Mouse (Mus musculus) midbrain, embryonic 10.5 days (tissue): ENCODE measurements around the gene Mettl9. TPM values are rescaled to one million over a fixed set of nuclear protein-coding genes. Genes with fewer than 3 reads are reported as not detected.

ENCODE experiments used
- DNase-seq: peaks from one replicate; pipeline ENCODE4 v3.0.0-alpha.2; 2017; ENCODE audit warnings: low spot score
- H3K27ac ChIP-seq: fragments of 300-500 bp; sonication (generic); replicated peaks from 2 replicates; pipeline ENCODE4 v1.5.1; 2016; ENCODE audit warnings: mild to moderate bottlenecking
- H3K27me3 ChIP-seq: fragments of 300-500 bp; sonication (generic); 2 replicates; pipeline ENCODE4 v1.6.1; 2016; ENCODE audit warnings: low read depth, mild to moderate bottlenecking; ENCODE audit not compliant: poor library complexity, severe bottlenecking
- H3K36me3 ChIP-seq: fragments of 300-500 bp; sonication (generic); 2 replicates; pipeline ENCODE4 v1.6.1; 2016; ENCODE audit warnings: mild to moderate bottlenecking, moderate library complexity
- H3K4me1 ChIP-seq: fragments of 300-500 bp; sonication (generic); 2 replicates; pipeline ENCODE4 v1.6.1; 2016
- H3K4me3 ChIP-seq: fragments of 300-500 bp; sonication (generic); 2 replicates; pipeline ENCODE4 v1.5.1; 2016; ENCODE audit warnings: mild to moderate bottlenecking, moderate library complexity
- H3K9me3 ChIP-seq: fragments of 300-500 bp; sonication (generic); replicated peaks from 2 replicates; pipeline ENCODE4 v1.6.1; 2016; ENCODE audit warnings: mild to moderate bottlenecking
- WGBS: fragments of 180-500 bp; shearing (Covaris S2); methylation state at CpG from one replicate; pipeline ENCODE4 v1.1.7; 2016; 5-methylcytosine and 5-hydroxymethylcytosine counted together
- polyA plus RNA-seq: library from polyadenylated mRNA; unstranded; fragments of >200 nt; fragmentation: Nextera tagmentation; extraction: Ambion mirVana; gene quantifications from 2 replicates; pipeline ENCODE4 v1.2.1, GENCODE M21; 2016

Mettl9 gene
- polyA plus RNA-seq, 1 experiment from 2014 or later: 210 TPM

DNA sequence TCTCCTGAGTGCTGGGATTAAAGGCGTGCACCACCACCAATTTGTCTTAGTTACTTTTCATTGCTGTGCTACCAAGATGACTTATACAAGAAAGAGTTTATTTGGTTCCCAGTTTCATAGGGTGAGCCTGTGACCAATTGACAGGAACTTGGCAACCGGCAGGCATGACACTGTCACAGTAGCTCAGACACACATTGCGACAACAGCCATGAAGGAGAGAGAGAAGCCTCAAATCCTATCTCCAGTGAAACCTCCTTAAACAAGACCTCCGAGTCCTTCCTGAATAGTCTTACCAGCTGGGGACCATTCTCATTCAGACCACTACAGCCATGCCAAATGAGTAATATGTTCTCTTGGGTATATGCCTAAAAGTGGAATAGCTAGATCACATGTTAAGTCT lies 18.8 kb downstream of the Mettl9 start:
- H3K27ac ChIP-seq: no peak overlapping the region
- H3K9me3 ChIP-seq: no peaks in the 10 kb centered on the region
- H3K4me3 ChIP-seq: no peak overlapping the region
- H3K27me3 ChIP-seq: no peaks in the 10 kb centered on the region
- peaks cover 99% of the 10 kb centered on the region for H3K36me3 ChIP-seq
- 92% methylated on average over 4 of the region's 4 CpGs for WGBS
- no peaks in the 10 kb centered on the region for H3K4me1 ChIP-seq
- DNase-seq: no peak

DNA sequence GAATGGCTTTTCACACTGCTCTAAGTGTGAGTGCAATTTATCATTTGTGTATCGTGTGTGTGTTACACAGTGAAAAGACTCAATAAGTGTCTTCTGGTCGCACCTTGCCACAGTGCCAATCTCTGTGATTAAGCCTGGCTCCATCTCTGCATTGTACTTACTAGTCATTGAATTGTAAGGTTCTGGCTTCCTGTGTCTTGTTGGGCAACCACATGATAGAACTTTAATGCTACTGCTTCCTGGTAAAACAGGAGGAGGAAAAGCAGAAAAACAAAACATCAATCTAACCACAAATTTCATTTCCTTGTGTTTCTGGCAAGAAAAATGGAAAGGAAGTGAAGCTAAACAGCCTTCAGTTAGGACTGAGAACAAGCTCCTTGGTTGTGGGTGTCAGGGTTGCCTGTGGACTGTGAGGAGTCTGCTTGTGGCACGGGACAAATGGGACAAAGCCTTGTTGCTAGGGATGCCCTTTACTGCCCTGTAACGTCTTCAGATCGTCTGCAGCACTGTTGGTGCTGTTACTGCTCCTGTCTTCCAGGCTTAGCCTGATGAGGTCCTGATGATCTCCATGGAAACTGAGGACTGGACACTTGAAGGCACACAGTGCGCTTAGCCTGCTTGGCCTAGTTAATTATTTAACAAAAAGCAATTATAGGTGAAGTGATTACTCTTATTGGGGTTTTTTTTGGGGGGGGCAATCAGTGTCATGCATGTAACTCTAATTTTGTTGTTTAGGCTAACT lies 25.4 kb downstream of the Mettl9 start:
- H3K4me1 ChIP-seq: no peaks in the 10 kb centered on the region
- WGBS: 78% methylated on average over 6 of the region's 6 CpGs
- H3K27me3 ChIP-seq: no peaks in the 10 kb centered on the region
- no peak for DNase-seq
- no peak overlapping the region for H3K4me3 ChIP-seq
- H3K9me3 ChIP-seq: no peaks in the 10 kb centered on the region
- peaks cover 70% of the 10 kb centered on the region for H3K36me3 ChIP-seq
- no peak overlapping the region for H3K27ac ChIP-seq

DNA sequence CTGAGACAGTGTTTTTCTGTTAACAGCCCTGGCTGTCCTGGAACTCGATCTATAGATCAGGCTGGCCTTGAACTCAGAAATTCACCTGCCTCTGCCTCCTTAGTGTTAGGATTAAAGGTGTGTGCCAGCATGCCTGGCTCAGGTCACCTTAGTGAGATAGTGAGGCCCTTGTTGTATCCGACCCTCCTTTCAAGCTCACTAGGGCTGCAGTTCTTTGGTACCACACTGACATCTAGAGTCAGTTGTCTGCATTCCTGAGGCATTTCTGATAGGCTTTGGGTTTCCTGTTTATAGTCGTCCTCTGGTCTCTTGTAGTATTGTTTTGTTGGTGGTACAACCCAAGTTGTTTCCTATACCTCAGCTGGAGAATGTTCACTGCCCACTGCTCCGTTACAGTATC lies 30.1 kb downstream of the Mettl9 start:
- Histone ChIP-seq H3K36me3 (peaks cover 57% of the 10 kb centered on the region), H3K4me3 (no peak overlapping the region), H3K4me1 (no peaks in the 10 kb centered on the region), H3K9me3 (no peaks in the 10 kb centered on the region), H3K27ac (no peak overlapping the region), H3K27me3 (no peaks in the 10 kb centered on the region)
- no peak for DNase-seq
- 78% methylated on average over 4 of the region's 4 CpGs for WGBS

DNA sequence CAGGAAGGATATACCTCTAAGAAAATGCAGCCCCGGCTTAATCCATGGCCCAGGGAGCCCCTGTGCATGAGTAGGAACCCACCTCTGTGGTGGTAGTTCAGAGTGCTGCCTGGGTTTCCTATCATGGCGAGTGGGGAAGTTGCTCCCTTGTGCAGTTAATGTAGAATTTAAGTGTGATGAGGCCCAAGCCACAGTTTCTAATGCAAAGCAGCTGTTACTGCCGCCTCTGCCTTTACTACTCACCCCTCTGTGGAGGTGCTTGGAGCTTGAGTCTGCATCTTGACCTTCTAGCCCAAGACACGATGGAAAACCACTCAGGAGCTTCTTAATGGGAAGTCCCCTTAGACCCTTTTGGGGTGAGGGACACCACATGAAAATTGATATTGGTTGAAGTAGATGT lies 37.0 kb downstream of the Mettl9 start:
- H3K9me3 ChIP-seq: no peaks in the 10 kb centered on the region
- no peaks in the 10 kb centered on the region for H3K27me3 ChIP-seq
- DNase-seq: no peak
- H3K4me3 ChIP-seq: no peak overlapping the region
- 89% methylated on average over 4 of the region's 4 CpGs for WGBS
- peaks cover 2% of the 10 kb centered on the region; the same call in 1 of the 2 replicates for H3K4me1 ChIP-seq
- peaks cover 74% of the 10 kb centered on the region for H3K36me3 ChIP-seq
- no peak overlapping the region for H3K27ac ChIP-seq

DNA sequence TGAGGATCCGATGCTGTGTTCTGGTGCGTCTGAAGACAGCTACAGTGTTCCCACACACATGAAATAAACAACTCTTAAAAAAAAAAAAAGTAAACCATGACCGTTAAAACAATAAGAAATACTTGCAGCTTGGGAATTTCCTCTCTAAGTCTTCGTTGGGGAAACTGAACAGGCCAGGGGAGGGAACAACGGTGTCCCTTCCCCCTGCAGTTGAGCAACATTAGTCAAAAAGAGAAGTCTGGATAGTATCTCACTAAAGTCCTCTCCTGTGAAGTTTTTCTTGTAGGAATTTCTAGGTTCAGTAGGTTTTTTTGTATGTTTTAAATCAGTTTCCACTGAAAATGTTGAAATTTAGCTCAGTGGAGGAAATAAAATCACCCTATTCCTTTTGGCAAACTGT lies 38.3 kb downstream of the Mettl9 start:
- DNase-seq: no peak
- no peaks in the 10 kb centered on the region for H3K27me3 ChIP-seq
- no peak overlapping the region for H3K27ac ChIP-seq
- H3K9me3 ChIP-seq: no peaks in the 10 kb centered on the region
- H3K4me1 ChIP-seq: peaks cover 2% of the 10 kb centered on the region; the same call in 1 of the 2 replicates
- H3K4me3 ChIP-seq: no peak overlapping the region
- peaks cover 77% of the 10 kb centered on the region for H3K36me3 ChIP-seq
- WGBS: 90% methylated on average over 5 of the region's 5 CpGs

DNA sequence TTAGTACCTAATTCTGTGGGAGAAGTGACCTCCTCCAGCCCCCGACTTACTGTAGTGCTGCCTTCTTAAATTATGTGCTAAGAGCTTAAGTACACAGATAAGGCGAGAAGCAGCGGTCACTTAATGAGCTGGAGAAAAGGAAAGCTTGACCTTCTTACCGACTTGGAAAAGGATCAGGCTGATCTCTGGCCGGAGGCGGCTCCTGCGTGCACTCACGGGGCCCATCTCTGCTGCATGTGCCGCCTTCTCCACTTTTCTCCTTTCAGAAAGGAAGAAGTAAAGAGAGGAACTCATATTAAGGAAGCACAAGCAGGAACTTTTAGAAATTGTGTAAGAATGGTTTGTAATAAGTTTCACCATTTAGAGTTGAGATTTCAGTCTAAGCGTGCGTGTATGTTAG lies 40.0 kb downstream of the Mettl9 start, which contains the start of gene Igsf6:
TSS of gene Igsf6 (minus strand) at position 292 of the 400 bp plus-strand sequence.
- 81% methylated on average over 11 of the region's 11 CpGs for WGBS
- Histone ChIP-seq H3K4me3 (no peak within 1 kb of the TSS), H3K27ac (no peak within 1 kb of the TSS), H3K36me3 (peaks cover 77% of the 10 kb centered on the region), H3K4me1 (peaks cover 2% of the 10 kb centered on the region; the same call in 1 of the 2 replicates), H3K9me3 (no peaks in the 10 kb centered on the region), H3K27me3 (no peaks in the 10 kb centered on the region)
- DNase-seq: no peak

DNA sequence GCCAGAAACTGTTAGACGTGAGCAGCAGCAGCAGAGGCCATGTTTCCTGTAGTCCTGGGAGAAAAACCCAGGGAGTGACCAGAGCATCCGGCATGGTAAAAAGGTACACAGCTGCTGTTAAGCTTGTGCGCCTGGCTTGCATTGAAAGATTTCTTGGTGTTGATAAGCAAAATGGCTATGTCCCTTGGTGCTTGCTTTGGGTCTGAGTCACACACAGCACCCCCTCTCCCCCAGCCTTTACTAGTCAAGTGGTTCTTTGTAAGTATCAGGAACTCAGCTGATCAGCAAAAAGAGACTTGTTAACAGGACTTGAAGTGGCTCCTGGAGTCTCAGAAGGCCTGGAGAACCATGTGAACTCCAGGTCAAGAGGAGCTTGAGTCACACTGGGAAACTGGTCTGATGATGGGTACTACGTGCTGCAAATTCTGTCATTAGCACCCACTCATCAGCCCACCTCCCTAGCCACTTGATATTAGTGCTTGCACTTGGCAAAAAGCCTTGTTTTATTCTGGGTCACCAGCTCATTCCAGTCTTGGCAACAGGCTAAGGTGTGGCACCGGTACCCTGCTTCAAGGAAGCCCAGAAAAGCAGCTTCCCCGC lies 40.7 kb downstream of the Mettl9 start:
- no peaks in the 10 kb centered on the region for H3K9me3 ChIP-seq
- H3K4me1 ChIP-seq: peaks cover 2% of the 10 kb centered on the region; the same call in 1 of the 2 replicates
- WGBS: 86% methylated on average over 6 of the region's 6 CpGs
- no peak overlapping the region for H3K4me3 ChIP-seq
- no peak overlapping the region for H3K27ac ChIP-seq
- peaks cover 74% of the 10 kb centered on the region for H3K36me3 ChIP-seq
- no peak for DNase-seq
- no peaks in the 10 kb centered on the region for H3K27me3 ChIP-seq

DNA sequence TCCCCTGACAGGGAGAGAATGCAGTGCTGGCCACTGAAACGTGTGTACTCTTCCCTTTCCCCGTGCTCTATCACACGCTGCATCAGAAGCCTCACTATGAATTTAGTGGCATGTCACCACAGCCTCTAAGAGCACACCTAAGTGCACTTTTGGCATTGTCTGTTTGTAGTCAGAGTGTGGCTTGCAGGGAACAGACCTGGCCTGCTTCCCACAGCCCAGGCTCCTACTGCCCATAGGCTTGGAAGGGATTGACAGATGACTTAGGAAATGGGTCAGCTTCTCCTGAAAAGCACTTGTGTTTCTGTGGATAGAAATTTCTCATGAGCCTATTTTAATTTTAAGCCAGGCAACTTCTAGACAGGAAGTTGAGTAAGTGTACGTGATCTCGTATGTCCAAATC lies 41.2 kb downstream of the Mettl9 start:
- peaks cover 74% of the 10 kb centered on the region for H3K36me3 ChIP-seq
- H3K9me3 ChIP-seq: no peaks in the 10 kb centered on the region
- H3K4me1 ChIP-seq: peaks cover 2% of the 10 kb centered on the region; the same call in 1 of the 2 replicates
- no peaks in the 10 kb centered on the region for H3K27me3 ChIP-seq
- no peak overlapping the region for H3K27ac ChIP-seq
- H3K4me3 ChIP-seq: no peak overlapping the region
- DNase-seq: no peak
- 91% methylated on average over 5 of the region's 5 CpGs for WGBS

DNA sequence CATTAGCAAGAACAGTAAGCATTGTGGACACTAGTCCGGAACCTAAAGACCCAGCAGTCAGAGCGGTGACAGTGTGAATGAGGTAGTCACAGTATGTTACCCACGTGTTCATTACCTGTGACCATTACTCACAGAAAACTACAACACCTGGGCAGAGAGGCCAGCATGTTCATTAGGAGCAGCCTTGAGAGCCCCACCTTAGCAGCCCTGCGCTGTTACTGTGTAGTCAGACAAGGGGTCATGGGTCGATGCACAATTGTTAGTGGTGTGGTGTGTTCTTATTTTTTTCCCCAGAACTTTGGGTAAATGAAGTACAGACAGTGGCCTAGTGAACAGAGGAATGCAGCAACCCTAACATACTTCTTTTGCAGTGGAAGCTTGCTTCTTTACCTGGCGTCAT lies 43.1 kb downstream of the Mettl9 start:
- H3K36me3 ChIP-seq: peaks cover 59% of the 10 kb centered on the region

DNA sequence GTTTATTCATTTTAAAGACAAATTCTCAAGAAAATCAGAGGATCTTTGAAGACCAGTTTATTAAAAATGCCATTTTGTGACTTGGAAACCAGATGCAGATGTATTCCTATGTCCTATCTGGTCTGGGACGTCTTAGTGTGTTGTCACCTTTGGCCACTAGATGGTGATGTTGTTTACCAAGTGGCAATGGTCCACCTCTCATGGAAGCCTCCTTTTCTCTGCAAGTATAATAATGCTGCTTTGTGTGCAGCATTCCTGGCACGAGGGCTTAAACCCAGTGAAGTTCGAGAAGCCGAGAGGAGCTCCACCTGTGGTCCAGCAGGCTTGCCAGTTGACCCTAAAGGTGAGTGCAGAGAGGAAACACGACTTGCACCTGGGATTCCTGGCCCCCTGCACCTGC lies 43.6 kb downstream of the Mettl9 start:
- WGBS: 32% methylated on average over 5 of the region's 5 CpGs
- peak; percentile 38 for DNase-seq
- peaks cover 62% of the 10 kb centered on the region for H3K36me3 ChIP-seq
- peaks cover 2% of the 10 kb centered on the region; the same call in 1 of the 2 replicates for H3K4me1 ChIP-seq
- H3K27ac ChIP-seq: no peak overlapping the region
- H3K27me3 ChIP-seq: no peaks in the 10 kb centered on the region
- H3K4me3 ChIP-seq: no peak overlapping the region
- no peaks in the 10 kb centered on the region for H3K9me3 ChIP-seq

More for the DNA sequence above, 43.1 kb downstream of the Mettl9 start:
- peaks cover 2% of the 10 kb centered on the region; the same call in 1 of the 2 replicates for H3K4me1 ChIP-seq
- H3K27me3 ChIP-seq: no peaks in the 10 kb centered on the region
- H3K27ac ChIP-seq: no peak overlapping the region
- no peak overlapping the region for H3K4me3 ChIP-seq
- WGBS: 87% methylated on average over 6 of the region's 6 CpGs
- no peaks in the 10 kb centered on the region for H3K9me3 ChIP-seq
- DNase-seq: no peak

DNA sequence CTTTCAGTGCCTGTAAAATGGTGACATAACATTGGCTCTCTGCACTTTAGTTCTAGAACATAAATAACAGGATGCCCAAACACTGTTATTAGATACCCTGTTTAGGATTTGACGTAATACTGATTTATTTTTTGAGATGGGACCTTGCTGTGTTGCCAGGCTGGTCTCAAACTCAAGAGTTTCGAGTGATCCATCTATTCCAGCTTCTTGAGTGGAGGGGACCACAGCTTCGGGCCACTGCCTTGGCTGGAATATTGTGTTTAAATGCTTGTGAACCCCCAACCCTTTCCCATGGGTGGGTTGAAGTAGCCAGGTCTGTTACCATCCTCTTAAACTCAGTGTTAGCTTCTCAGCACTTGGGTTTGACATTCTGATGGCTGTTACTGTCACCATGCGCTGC lies 47.1 kb downstream of the Mettl9 start, which contains the start of gene Otoa:
TSS of gene Otoa (plus strand) at position 301 of the 400 bp plus-strand sequence.
- Histone ChIP-seq H3K4me1 (peaks cover 8% of the 10 kb centered on the region; the same call in 1 of the 2 replicates), H3K36me3 (peaks cover 42% of the 10 kb centered on the region), H3K4me3 (no peak within 1 kb of the TSS), H3K27me3 (no peaks in the 10 kb centered on the region), H3K9me3 (no peaks in the 10 kb centered on the region), H3K27ac (no peak within 1 kb of the TSS)
- no peak for DNase-seq
- 93% methylated on average over 4 of the region's 4 CpGs for WGBS

DNA sequence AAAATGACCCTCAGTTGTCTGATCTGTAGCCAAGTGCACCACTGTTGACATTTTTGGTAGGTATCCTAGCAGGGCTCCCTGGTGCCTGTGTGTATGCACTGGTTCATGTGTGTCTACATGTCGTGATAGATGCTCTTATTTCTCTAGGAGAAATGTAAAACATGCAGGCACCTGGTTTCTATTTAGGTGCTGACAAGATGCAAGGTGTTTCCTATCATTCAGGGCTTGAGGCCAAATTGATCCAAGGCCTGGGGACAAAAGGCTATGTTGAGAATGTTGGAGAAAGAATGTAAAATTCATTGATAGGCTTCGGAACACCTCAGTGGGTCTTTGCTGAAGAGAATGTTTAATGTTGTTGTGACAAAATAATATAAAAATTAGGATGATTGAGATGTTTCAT lies 47.6 kb downstream of the Mettl9 start:
- Histone ChIP-seq H3K4me3 (no peak overlapping the region), H3K36me3 (peaks cover 37% of the 10 kb centered on the region), H3K27ac (no peak overlapping the region), H3K4me1 (peaks cover 8% of the 10 kb centered on the region; the same call in 1 of the 2 replicates), H3K27me3 (no peaks in the 10 kb centered on the region), H3K9me3 (no peaks in the 10 kb centered on the region)
- no peak for DNase-seq
- 85% methylated on average over 2 of the region's 2 CpGs for WGBS

DNA sequence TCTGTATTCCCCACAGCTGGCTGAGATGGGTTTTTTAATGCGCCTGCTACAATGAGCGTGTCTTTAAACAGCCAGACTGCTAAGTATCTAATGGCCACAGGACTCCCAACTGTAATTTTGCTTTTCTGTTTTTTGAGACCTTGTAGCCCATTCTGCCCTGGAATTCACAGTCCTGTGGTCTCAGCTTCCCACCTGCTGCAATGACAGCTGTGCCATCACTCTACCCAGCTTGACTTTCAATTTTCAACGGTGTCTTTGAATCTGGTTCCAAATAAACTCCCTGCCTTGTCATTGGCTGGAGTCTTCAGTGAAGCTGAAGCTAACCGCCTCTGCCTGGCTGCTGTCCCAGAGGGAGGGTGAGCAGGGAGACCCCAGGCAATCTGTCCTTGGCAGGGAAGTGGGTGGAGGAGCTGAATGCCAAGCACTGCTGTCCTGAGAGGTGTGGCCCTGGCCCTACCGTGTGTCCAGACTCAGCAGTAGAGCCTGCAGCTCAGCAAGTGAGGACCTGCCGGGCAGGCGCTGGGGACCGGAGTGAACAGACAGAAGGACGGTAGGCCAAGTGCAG lies 48.8 kb downstream of the Mettl9 start:
- no peak overlapping the region for H3K4me3 ChIP-seq
- peaks cover 8% of the 10 kb centered on the region; the same call in 1 of the 2 replicates for H3K4me1 ChIP-seq
- 83% methylated on average over 9 of the region's 9 CpGs for WGBS
- no peak overlapping the region for H3K27ac ChIP-seq
- H3K9me3 ChIP-seq: no peaks in the 10 kb centered on the region
- H3K27me3 ChIP-seq: no peaks in the 10 kb centered on the region
- peaks cover 27% of the 10 kb centered on the region for H3K36me3 ChIP-seq
- no peak for DNase-seq
